In the genomic region with DNA sequence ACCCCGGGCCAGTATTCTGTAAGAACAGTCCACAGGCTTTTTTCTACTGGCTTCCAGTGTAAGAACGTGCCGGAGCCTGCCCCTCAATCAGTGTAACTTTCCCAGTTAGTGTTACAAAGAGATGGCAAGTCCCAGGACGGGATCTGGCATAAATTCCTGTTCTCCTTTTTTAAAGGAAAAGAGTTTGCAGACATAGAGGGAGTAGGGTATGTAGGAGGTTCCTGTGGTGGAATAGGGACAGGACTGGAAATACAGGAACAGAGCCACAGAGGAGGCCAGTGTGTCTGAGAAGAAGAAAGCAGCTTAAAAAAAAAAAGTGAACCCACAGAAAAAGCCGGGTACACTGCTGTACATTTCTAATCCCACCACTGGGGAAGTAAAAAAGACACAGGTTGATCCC, we compare ENCODE assay signal across 13 mouse cellular contexts.
"Had no signal": no experiment of that assay in that cellular context is flagged by ENCODE, and none has a peak within 500 bp of the region (broad histone marks: within the 10 kb centered on the region; RNA-seq: fewer than 3 reads in every experiment).

No protein-coding gene starts in this region.

- H3K27me3 ChIP-seq: neural tube, embryonic 15.5 days had no signal

- DNase-seq: kidney, adult 9 months; kidney, postnatal 10 days; kidney, postnatal 4 days; left cerebral cortex, postnatal 4 days; lung, adult 18-20 months; right cerebral cortex, adult 18-20 months; right cerebral cortex, postnatal 25 days; thymus, postnatal 4 days had no signal

- H3K4me2 ChIP-seq: midbrain, embryonic 13.5 days; neural tube, embryonic 15.5 days had no signal

- ATAC-seq: midbrain, embryonic 13.5 days had no signal

- H3K9me3 ChIP-seq: midbrain, embryonic 13.5 days; neural tube, embryonic 15.5 days had no signal

- H3K9ac ChIP-seq: liver, embryonic 14.5 days; midbrain, embryonic 13.5 days; neural tube, embryonic 15.5 days had no signal

- H3K4me3 ChIP-seq: layer of hippocampus, adult 2 months; midbrain, embryonic 13.5 days; myocyte; neural tube, embryonic 15.5 days had no signal

- H3K27ac ChIP-seq: layer of hippocampus, adult 2 months; liver, embryonic 14.5 days; midbrain, embryonic 13.5 days; neural tube, embryonic 15.5 days had no signal
